Mouse (Mus musculus): ENCODE data around the gene Aimp2. TPM values are rescaled to one million over a fixed set of nuclear protein-coding genes. Genes with fewer than 3 reads are reported as not detected.

Aimp2 gene
- polyA plus RNA-seq (2012) = 44.1 and 49.6 TPM in 2 replicates

DNA sequence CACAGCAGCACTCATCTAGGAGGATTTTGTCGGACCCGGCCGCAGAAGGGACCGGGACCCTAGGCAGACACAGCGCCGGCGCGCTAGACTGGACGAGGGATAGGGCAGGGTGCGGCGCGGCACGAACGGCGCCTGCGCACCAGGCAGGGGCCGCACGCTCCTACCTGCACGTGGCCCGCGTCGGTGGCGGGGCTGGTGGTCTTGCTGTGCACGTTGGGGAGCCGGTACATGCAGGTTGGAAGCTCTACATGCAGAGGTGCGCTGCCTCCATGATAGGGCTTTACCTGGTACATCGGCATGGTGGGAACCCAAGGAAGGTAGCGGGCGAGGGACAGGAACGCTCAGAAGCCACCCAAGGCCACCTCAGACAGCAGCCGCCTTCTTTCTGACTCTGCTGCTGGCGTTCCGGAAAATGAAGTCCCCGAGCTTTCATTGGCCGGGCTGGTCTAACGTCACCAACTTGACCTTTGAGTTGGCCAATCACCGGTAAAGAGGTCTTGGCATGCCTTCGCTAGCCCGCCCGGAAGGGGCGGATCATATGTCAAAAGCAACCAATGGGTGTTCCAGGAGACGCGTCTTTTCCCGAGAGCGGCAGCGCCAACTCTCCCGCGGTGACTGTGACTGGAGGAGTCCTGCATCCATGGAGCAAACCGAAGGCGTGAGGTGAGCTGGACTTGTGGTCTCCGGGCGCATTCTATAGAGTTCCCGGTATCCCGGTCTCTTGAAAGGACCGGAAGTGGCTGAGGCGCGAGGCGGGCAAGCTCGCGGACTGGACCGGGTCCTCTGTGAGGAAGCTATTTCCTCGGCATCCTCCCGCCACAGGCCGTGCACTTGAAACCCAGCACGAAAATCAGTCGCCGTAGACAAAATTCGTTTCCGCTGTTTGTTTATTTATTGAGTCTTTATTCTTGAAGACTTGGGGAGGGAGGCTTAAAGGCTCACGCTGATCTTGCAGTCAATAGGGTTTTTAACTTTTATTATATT lies at the start of gene Aimp2, which contains the start of gene Pms2:
Gene Aimp2, minus strand, starts transcription at position 431 of the 984 bp plus-strand sequence.
Gene Pms2, plus strand, starts transcription at position 548 of the 984 bp plus-strand sequence.

DNA sequence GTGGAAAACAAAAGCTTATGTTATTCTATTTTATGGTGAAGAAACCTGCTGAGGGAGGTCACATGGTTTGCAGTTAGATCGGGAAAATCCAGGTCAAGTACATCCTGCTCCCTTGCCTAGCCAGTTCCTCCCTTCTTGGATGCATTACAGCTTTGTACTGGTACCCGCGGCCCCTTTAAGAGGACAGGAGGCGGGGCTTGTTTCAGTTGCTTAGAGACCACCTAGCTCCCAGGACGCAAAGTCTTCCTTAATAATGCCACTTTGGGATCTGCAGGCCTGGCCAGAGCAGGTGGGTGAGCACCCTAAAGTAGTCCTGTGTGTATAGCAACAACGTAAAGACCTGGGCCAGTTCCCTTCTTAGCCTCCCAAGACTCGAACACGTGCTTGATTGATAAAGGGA lies 23.2 kb upstream of the Aimp2 start, which contains the start of gene Rsph10b:
Gene Rsph10b, plus strand, starts transcription at position 205 of the 400 bp plus-strand sequence.

DNA sequence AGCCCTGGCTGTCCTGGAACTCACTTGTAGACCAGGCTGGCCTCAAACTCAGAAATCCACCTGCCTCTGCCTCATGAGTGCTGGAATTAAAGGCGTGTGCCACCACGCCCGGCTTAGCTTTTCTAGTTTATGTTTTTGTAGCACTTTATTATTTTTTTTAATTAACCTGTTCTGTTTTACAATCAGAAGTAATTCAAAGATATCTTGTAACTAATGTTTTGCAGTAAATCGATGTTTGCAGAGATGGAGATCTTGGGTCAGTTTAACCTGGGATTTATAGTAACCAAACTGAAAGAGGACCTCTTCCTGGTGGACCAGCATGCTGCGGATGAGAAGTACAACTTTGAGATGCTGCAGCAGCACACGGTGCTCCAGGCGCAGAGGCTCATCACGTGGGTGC lies 18.2 kb upstream of the Aimp2 start, which contains the start of gene Gm42421:
Gene Gm42421, plus strand, starts transcription at position 301 of the 400 bp plus-strand sequence.

DNA sequence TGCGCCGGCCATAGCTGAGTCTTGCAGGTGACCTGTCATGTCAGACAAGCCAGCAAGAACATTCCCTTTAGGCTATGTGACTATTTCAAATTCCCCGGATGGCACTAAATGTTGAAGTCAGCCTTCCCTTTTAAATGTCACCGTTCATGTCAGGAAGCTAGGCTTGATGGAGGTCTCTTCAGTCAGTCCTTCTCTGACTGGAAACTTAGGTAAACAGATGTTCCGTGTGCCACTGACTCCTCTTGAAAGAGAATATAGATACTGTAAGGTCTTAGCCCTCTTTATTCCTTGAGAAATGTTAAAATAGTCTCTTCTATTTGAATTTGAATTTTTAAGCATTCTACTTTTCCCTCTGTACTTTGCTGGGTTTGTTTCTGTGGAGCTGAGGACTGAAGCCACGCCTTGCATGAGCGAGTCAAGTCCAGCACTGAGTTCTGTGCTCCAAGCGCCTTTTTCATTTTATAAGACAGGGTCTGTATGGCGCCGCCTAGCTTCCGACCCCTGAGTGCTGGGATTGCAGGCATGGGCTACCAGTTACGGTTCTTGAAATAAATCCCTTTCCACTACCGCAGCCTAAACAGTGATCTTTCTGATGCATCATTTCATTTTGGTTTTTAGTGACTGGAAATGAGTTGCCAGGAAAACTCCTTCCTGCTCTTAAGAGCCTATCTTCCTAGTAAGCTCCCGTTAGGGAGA lies 11.9 kb downstream of the Aimp2 start, which contains the start of gene Ankrd61:
Gene Ankrd61, minus strand, starts transcription at position 51 of the 696 bp plus-strand sequence.

Other genes with a start within 250 kb of the Aimp2 start
- 30.9 and 33.1 TPM in 2 replicates for gene Usp42, start 177.6 kb downstream of the Aimp2 start, polyA plus RNA-seq (2012)
- 16.5 and 21.0 TPM in 2 replicates for gene Eif2ak1, start 92.1 kb downstream of the Aimp2 start, polyA plus RNA-seq (2012)
- gene Ankrd61, start 12.2 kb downstream of the Aimp2 start, polyA plus RNA-seq (2012) = 0.14 TPM in 1 of 2 replicates, not detected in the other
- gene Pms2, start 117 bp upstream of the Aimp2 start, polyA plus RNA-seq (2012) = 1.5 and 1.9 TPM in 2 replicates
- not detected in 2 replicates for gene Gm42421, start 18.3 kb upstream of the Aimp2 start, polyA plus RNA-seq (2012)
- gene Rsph10b, start 23.2 kb upstream of the Aimp2 start, polyA plus RNA-seq (2012) = not detected in 2 replicates
- 56.6 and 57.9 TPM in 2 replicates for gene Ccz1, start 105.0 kb upstream of the Aimp2 start, polyA plus RNA-seq (2012)
- gene Ocm, start 116.8 kb upstream of the Aimp2 start, polyA plus RNA-seq (2012) = not detected in 2 replicates
- gene Lmtk2, start 190.6 kb upstream of the Aimp2 start, polyA plus RNA-seq (2012) = 7.1 and 9.3 TPM in 2 replicates